Mouse (Mus musculus): ENCODE results near the gene Prpf19. TPM values are rescaled to one million over a fixed set of nuclear protein-coding genes. Genes with fewer than 3 reads are reported as not detected.

Prpf19 gene
- polyA plus RNA-seq, 1 experiment: 115 TPM

GRCm38 (mm10) chr19:10869241-10869885 is 25.7 kb upstream of the Prpf19 start:
- H3K4me1 ChIP-seq (ENCODE audit: control insufficient read depth, insufficient read depth, low read length): peaks cover 5% of the 10 kb centered on the region; the same call in 1 of the 2 replicates
- H3K4me3 ChIP-seq (ENCODE audit: insufficient read depth, low read length): peak overlapping the region; percentile 82
- no peak overlapping the region for H3K27ac ChIP-seq (ENCODE audit: insufficient read depth, low read length)
- no peak for TF ChIP-seq CTCF (IDR thresholded peaks at IDR 0.05; ENCODE audit: borderline replicate concordance, insufficient read depth, low read length)
- TF ChIP-seq POLR2A (IDR thresholded peaks at IDR 0.05; ENCODE audit: low read depth, low read length): peak; percentile 95

DNA sequence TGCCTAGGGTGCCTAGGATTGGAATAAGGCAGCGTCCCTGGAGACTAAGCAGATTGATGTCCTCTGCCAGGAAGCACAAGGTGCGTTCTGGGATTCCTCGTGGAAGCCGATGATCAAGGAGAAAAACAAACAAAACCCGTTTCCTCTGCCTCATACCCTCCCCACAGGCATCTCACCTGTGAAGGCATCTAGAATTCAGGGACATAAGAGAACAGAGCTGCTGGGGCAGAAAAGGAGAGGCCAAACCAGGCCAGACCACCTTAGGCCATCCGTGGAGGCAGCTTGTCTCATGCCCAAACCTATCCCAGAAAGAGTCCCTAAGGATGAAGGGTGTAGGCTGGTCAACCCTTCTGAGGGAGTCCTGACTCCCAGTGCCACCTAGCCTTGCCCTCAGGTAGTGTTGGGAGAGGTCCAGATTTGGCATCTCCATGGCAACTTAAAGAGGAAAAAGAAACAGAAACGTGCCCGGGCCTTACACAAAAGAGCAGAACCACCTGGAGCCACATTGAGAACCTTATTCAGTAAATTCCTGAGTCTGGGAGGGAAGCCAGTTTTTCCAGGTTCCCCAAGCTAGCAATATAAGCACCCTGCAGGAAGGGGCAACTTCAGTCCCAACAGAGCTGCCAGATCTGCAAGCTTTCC is 25.0 kb upstream of the Prpf19 start, which contains the start of gene Tmem132a:
Tmem132a (minus strand) TSS at position 55 of the 642 bp plus-strand sequence.
- peak within 1 kb of the TSS; percentile 82 for H3K4me3 ChIP-seq (ENCODE audit: insufficient read depth, low read length)
- H3K4me1 ChIP-seq (ENCODE audit: control insufficient read depth, insufficient read depth, low read length): peaks cover 5% of the 10 kb centered on the region; the same call in 1 of the 2 replicates
- no peak for TF ChIP-seq CTCF (IDR thresholded peaks at IDR 0.05; ENCODE audit: borderline replicate concordance, insufficient read depth, low read length)
- TF ChIP-seq POLR2A (IDR thresholded peaks at IDR 0.05; ENCODE audit: low read depth, low read length): no peak
- no peak within 1 kb of the TSS for H3K27ac ChIP-seq (ENCODE audit: insufficient read depth, low read length)

GRCm38 (mm10) chr19:10870676-10871075 is 24.4 kb upstream of the Prpf19 start:
- peaks cover 5% of the 10 kb centered on the region; the same call in 1 of the 2 replicates for H3K4me1 ChIP-seq (ENCODE audit: control insufficient read depth, insufficient read depth, low read length)
- H3K27ac ChIP-seq (ENCODE audit: insufficient read depth, low read length): no peak overlapping the region
- no peak for TF ChIP-seq CTCF (IDR thresholded peaks at IDR 0.05; ENCODE audit: borderline replicate concordance, insufficient read depth, low read length)
- no peak overlapping the region for H3K4me3 ChIP-seq (ENCODE audit: insufficient read depth, low read length)

GRCm38 (mm10) chr19:10871328-10871961 is 23.6 kb upstream of the Prpf19 start:
- Histone ChIP-seq H3K4me1 (ENCODE audit: control insufficient read depth, insufficient read depth, low read length) (peaks cover 5% of the 10 kb centered on the region; the same call in 1 of the 2 replicates), H3K4me3 (ENCODE audit: insufficient read depth, low read length) (no peak overlapping the region), H3K27ac (ENCODE audit: insufficient read depth, low read length) (no peak overlapping the region)
- no peak for TF ChIP-seq CTCF (IDR thresholded peaks at IDR 0.05; ENCODE audit: borderline replicate concordance, insufficient read depth, low read length)
- no peak for TF ChIP-seq POLR2A (IDR thresholded peaks at IDR 0.05; ENCODE audit: low read depth, low read length)

- no peak overlapping the region for H3K27ac ChIP-seq (ENCODE audit: insufficient read depth, low read length)
- no peak for TF ChIP-seq POLR2A (IDR thresholded peaks at IDR 0.05; ENCODE audit: low read depth, low read length)
- TF ChIP-seq CTCF (IDR thresholded peaks at IDR 0.05; ENCODE audit: borderline replicate concordance, insufficient read depth, low read length): no peak
- H3K4me3 ChIP-seq (ENCODE audit: insufficient read depth, low read length): no peak overlapping the region
- H3K4me1 ChIP-seq (ENCODE audit: control insufficient read depth, insufficient read depth, low read length): peaks cover 3% of the 10 kb centered on the region
Observed at GRCm38 (mm10) chr19:10878201-10878837, 16.7 kb upstream of the Prpf19 start.

DNA sequence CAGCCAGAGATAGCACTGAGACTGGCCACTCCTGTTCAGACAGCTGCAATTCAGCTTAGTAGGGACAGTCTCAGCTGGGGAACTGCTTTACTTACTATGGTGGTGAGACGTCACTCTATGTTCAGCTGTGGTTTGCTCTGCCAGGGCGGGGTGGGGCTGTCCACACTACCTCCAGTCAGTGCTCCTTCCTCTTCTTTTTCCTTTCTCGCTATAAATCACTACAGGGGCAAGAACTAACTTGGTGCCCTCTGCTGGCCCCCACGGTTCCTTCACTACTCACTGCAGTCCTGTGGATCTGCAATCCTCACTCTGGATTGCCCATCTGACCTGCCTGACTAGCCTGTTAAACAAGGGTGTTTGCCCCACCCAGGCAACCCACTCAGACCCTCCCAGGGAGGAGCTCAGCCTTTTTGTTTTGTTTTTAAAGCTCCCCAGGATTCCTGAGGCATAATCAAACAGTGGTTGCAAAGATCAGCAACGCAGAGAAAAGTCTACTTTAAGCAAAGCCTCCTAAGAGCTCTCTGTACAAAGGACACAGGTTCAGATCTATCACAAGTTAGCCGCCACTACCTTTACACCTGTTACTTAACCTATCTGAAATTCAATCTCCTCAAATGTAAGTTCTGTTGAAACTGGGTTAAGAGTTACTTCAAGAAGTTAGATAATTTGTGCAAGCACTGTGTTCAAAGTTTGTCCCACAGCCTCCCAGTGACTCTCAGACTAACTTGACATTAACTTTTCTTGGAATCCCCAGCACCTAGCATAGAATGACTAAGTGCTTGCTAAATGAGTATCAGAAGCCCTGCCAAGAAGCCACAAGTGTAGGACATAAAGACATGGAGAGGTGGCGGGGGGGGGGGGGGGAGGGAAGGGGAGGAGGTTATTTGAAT is 14.7 kb upstream of the Prpf19 start:
- Histone ChIP-seq H3K4me3 (ENCODE audit: insufficient read depth, low read length) (peak overlapping the region; percentile 60; the same call in 1 of the 2 replicates), H3K27ac (ENCODE audit: insufficient read depth, low read length) (no peak overlapping the region), H3K4me1 (ENCODE audit: control insufficient read depth, insufficient read depth, low read length) (peaks cover 3% of the 10 kb centered on the region)
- TF ChIP-seq CTCF (IDR thresholded peaks at IDR 0.05; ENCODE audit: borderline replicate concordance, insufficient read depth, low read length) (no peak), POLR2A (IDR thresholded peaks at IDR 0.05; ENCODE audit: low read depth, low read length) (no peak)

DNA sequence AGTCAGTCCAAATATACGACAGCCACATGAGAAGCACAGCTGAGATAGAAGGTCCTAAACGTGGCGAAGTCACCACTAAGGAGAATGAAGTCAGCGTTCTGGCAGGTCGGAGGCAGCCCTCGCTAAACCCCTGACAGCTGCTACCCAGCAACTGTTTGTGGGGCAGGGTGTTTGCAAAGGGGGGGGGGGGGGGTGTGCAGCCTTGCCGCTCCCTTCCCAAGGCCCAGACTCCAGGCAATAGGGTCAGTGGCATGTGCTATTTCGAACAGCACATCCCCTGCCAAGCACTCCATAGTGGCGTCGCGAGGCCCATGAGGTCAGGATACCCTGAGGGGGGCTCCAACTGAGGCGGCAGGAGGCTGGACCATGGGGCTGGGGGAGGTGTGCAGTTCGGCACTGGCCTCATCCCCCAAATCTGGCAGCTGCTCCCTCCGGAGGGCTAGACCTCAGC is 14.0 kb upstream of the Prpf19 start:
- Histone ChIP-seq H3K4me1 (ENCODE audit: control insufficient read depth, insufficient read depth, low read length) (peaks cover 3% of the 10 kb centered on the region), H3K27ac (ENCODE audit: insufficient read depth, low read length) (no peak overlapping the region), H3K4me3 (ENCODE audit: insufficient read depth, low read length) (peak overlapping the region; percentile 60)
- no peak for TF ChIP-seq CTCF (IDR thresholded peaks at IDR 0.05; ENCODE audit: borderline replicate concordance, insufficient read depth, low read length)
- no peak for TF ChIP-seq POLR2A (IDR thresholded peaks at IDR 0.05; ENCODE audit: low read depth, low read length)

DNA sequence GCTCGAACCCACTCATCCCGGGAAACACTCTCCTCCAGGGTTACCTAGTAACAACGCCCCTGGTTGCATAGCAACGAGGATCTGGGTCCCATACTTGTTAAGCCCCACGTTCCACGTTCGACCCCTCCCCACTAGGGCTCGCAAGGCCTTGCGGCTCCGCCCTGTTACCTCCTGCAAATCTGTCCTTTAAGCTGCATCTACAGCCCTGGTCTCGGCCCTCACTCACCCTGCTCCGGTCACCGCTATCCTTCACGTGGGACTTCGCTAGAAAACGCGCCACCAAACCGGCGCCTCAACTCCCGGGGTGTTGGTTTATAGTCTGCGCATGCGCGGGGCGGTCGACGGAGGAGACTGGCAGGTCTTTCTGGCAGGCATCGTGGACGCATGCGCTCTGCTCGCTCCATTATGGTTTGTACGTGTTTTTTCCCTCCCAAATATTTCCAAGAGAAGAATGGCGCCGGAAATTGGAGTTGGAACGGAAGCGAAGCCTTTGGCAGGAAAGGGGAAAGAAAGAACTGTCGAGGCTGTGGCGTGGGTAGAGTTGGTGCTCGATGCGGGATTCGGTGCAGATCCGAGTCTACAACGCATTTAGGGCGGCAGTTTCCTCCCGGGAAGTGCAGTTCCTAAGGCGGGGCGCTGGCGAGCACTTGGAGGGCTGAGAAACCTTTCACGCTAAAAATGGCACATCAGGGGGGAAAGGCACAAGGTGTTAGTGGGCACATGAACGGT is 13.4 kb upstream of the Prpf19 start, which contains the start of gene Tmem109:
Tmem109 (minus strand) TSS at position 576 of the 729 bp plus-strand sequence.
- peaks cover 3% of the 10 kb centered on the region for H3K4me1 ChIP-seq (ENCODE audit: control insufficient read depth, insufficient read depth, low read length)
- H3K27ac ChIP-seq (ENCODE audit: insufficient read depth, low read length): peak within 1 kb of the TSS; percentile 55
- H3K4me3 ChIP-seq (ENCODE audit: insufficient read depth, low read length): peak within 1 kb of the TSS; percentile 60
- TF ChIP-seq POLR2A (IDR thresholded peaks at IDR 0.05; ENCODE audit: low read depth, low read length) (peak; percentile 59), CTCF (IDR thresholded peaks at IDR 0.05; ENCODE audit: borderline replicate concordance, insufficient read depth, low read length) (no peak)

Data from embryonic fibroblast, embryonic 13.5 days (primary cell).